Mouse (Mus musculus): Measurements from ENCODE around the gene Dhx57. TPM values are rescaled to one million over a fixed set of nuclear protein-coding genes. Genes with fewer than 3 reads are reported as not detected.

Dhx57 gene
- total RNA-seq, 2 experiments from 2014 or later: 20.9 to 22.0 TPM

DNA sequence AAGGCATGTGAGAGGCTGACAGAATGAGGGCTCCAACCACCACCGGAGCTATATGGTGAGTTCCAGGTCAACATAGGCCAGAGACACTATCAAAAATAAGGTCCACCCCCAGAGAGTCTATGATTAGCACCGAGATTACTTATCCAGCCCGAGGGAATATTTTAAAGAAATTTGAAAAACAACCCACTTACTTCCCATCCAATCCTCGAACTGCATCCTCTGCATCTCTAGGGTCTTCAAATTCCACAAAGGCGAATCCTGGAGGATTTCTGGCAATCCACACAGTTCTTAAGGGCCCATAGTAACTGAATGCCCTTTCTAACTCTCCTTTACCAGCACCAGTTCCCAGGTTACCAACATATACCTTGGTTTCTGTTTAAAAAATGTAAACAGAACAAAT, 84.6 kb downstream of the Dhx57 start:
- DNase-seq (ENCODE audit: low spot score in 2 of 2): no peak

DNA sequence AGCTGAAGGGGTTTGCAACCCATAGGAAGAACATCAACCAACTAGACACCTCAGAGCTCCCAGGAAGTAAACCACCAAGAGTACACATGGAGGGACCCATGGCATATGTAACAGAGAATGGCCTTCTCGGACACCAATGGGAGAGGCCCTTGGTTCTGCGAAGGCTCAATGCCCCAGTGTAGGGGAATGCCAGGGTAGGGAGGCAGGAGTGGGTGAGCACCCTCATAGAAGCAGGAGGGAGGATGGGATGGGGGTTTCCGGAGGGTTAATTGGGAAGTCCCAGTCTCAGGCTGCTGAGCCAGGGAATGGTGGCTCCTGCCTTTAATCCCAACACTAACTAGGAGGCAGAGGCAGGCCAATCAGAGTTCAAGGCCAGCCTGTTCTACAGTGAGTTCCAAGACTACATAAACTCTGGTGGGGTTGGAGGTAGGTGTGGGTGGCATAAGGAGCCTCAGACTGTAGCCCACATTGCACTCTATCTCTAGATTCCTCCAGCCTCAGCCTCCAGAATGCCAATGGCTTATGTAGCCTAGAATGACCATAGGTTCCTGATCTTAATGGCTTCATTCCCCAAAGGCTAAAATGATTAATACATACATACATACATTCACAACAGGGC, 91.0 kb downstream of the Dhx57 start:
- no peak for DNase-seq (ENCODE audit: low spot score in 2 of 2)

DNA sequence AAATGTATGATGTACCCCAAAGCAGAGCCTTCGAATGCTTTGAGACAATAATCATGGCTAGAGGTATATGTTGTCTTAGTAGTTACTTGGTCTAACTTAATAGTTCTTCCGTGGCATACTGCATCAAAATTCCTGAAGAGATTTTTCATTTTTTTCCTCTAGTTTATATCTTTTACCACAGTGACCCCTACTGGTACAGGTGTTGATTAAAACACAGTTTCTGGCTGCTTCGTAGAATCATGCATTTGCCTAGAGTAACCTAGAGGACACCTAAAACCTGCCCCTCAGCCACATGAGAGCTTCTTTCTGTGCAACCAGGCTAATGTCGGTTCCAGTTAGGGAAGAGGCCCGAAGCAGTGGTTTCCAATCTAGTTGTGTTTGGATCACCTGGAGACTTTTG, 97.2 kb downstream of the Dhx57 start:
- no peak for DNase-seq (ENCODE audit: low spot score in 2 of 2)

Other genes starting within 250 kb of the Dhx57 start
- 10 to 100 TPM; 72.6 to 73.0 TPM for gene Hnrnpll, start 228.1 kb downstream of the Dhx57 start, total RNA-seq (2021)
- 10 to 100 TPM; 14.5 to 16.2 TPM for gene Galm, start 163.0 kb downstream of the Dhx57 start, total RNA-seq (2021)
- 100 to 1,000 TPM; 172 to 192 TPM for gene Srsf7, start 83.2 kb downstream of the Dhx57 start, total RNA-seq (2021)
- gene Ttc39d, start 83.0 kb downstream of the Dhx57 start, total RNA-seq (2021): under 1 TPM; 0.11 to 0.25 TPM
- gene Gemin6, start 66.0 kb downstream of the Dhx57 start, total RNA-seq (2021): 10 to 100 TPM; 11.0 to 12.0 TPM
- 10 to 100 TPM; 16.6 to 16.7 TPM for gene Morn2, start 273 bp downstream of the Dhx57 start, total RNA-seq (2021)
- 1 to 10 TPM; 3.3 to 3.4 TPM for gene Arhgef33, start 16.9 kb upstream of the Dhx57 start, total RNA-seq (2021)
- 1 to 10 TPM; 1.3 to 4.0 TPM for gene Gm10190, start 83.1 kb upstream of the Dhx57 start, total RNA-seq (2021)
- gene Sos1, start 190.0 kb upstream of the Dhx57 start, total RNA-seq (2021): 10 to 100 TPM; 25.6 to 27.1 TPM